Mouse (Mus musculus): ENCODE results near the gene Filip1l.

GRCm38 (mm10) chr16:57473415-57474085 lies 120.7 kb downstream of the Filip1l start:
- TF ChIP-seq CTCF (IDR thresholded peaks at IDR 0.05; ENCODE audit: borderline replicate concordance, control insufficient read depth, extremely low read depth, insufficient read depth, low read length, poor library complexity) (no peak), POLR2A (IDR thresholded peaks at IDR 0.05; ENCODE audit: control insufficient read depth, extremely low read depth, insufficient read depth, low read length, poor library complexity) (no peak)
